Mouse (Mus musculus) ES-E14 (cell line): ENCODE data around the gene Il17d. TPM values are rescaled to one million over a fixed set of nuclear protein-coding genes. Genes with fewer than 3 reads are reported as not detected.

Experiments used
- DNase-seq: peaks from one replicate; pipeline ENCODE4 v3.0.0-alpha.2; 2013; ENCODE audit warnings: low read depth, low spot score
- H3K27ac ChIP-seq: 2 replicates; pipeline ENCODE4 v1.5.1; 2012; ENCODE audit warnings: low read depth, mild to moderate bottlenecking, low read length, moderate library complexity, mixed read lengths; ENCODE audit not compliant: poor library complexity, insufficient read depth, severe bottlenecking
- H3K36me3 ChIP-seq: 2 replicates; pipeline ENCODE4 v1.6.1; 2012; ENCODE audit warnings: mild to moderate bottlenecking, low read length, moderate library complexity, mixed read lengths; ENCODE audit not compliant: control insufficient read depth, poor library complexity, insufficient read depth, severe bottlenecking
- H3K4me1 ChIP-seq, 2 experiments: fragments of 150-350 bp in 1 of 2; sonication (generic) in 1 of 2; 2 replicates each; pipeline ENCODE4 v1.6.1; 2012; ENCODE audit warnings: low read length in 2 of 2, mild to moderate bottlenecking in 1 of 2, mixed read lengths in 1 of 2; ENCODE audit not compliant: control insufficient read depth in 2 of 2, insufficient read depth in 2 of 2, poor library complexity in 1 of 2
- H3K4me3 ChIP-seq, 2 experiments: fragments of 150-350 bp in 1 of 2; sonication (generic) in 1 of 2; 2 replicates each; pipeline ENCODE4 v1.5.1; 2012; ENCODE audit warnings: low read length in 2 of 2, low read depth in 1 of 2, mild to moderate bottlenecking in 1 of 2, mixed read lengths in 1 of 2; ENCODE audit not compliant: insufficient read depth in 1 of 2, poor library complexity in 1 of 2, severe bottlenecking in 1 of 2
- H3K9ac ChIP-seq: 2 replicates; pipeline ENCODE4 v1.6.1; 2012; ENCODE audit warnings: low read depth, mild to moderate bottlenecking, low read length, mixed read lengths; ENCODE audit not compliant: poor library complexity, insufficient read depth, severe bottlenecking
- H3K9me3 ChIP-seq: fragments of 150-350 bp; sonication (generic); 2 replicates; pipeline ENCODE4 v1.6.1; 2012; ENCODE audit warnings: low read depth, mild to moderate bottlenecking, low read length; ENCODE audit not compliant: control insufficient read depth, insufficient read depth
- CHD2 ChIP-seq: IDR thresholded peaks from 2 replicates; pipeline ENCODE4 v1.6.1; 2014; ENCODE audit warnings: mild to moderate bottlenecking, low read depth, low read length, inconsistent platforms
- HCFC1 ChIP-seq: IDR thresholded peaks from 2 replicates; pipeline ENCODE4 v1.6.1; 2012; ENCODE audit warnings: low read length, inconsistent platforms, borderline replicate concordance; ENCODE audit not compliant: insufficient read depth
- MAFK ChIP-seq: IDR thresholded peaks from 2 replicates; pipeline ENCODE4 v1.6.1; 2014; ENCODE audit warnings: mild to moderate bottlenecking, low read depth, low read length, inconsistent platforms; ENCODE audit not compliant: insufficient read depth
- ZC3H11A ChIP-seq: IDR thresholded peaks from 2 replicates; pipeline ENCODE4 v1.6.1; 2012; ENCODE audit warnings: low read depth, mild to moderate bottlenecking, inconsistent platforms, low read length, borderline replicate concordance
- ZNF384 ChIP-seq: IDR thresholded peaks from 2 replicates; pipeline ENCODE4 v1.6.1; 2012; ENCODE audit warnings: low read depth, low read length, inconsistent platforms
- in situ Hi-C, 2 experiments: fragments of 600-800 bp; cut with MboI; formaldehyde crosslinking; loops; one replicate each; pipeline ENCODE4 v1.15.1; 2025; ENCODE audit warnings: low sequenced_read_pairs in 2 of 2, inconsistent platforms in 1 of 2; ENCODE audit not compliant: unreplicated experiment in 2 of 2
- total RNA-seq: library from RNA; depleted of rRNA; stranded (reverse); fragments of 300-350 nt; gene quantifications from 2 replicates; pipeline ENCODE4 v1.2.3, GENCODE M21; 2012; rRNA removed

Il17d gene
- total RNA-seq, 1 experiment, result 2.6 TPM

DNA sequence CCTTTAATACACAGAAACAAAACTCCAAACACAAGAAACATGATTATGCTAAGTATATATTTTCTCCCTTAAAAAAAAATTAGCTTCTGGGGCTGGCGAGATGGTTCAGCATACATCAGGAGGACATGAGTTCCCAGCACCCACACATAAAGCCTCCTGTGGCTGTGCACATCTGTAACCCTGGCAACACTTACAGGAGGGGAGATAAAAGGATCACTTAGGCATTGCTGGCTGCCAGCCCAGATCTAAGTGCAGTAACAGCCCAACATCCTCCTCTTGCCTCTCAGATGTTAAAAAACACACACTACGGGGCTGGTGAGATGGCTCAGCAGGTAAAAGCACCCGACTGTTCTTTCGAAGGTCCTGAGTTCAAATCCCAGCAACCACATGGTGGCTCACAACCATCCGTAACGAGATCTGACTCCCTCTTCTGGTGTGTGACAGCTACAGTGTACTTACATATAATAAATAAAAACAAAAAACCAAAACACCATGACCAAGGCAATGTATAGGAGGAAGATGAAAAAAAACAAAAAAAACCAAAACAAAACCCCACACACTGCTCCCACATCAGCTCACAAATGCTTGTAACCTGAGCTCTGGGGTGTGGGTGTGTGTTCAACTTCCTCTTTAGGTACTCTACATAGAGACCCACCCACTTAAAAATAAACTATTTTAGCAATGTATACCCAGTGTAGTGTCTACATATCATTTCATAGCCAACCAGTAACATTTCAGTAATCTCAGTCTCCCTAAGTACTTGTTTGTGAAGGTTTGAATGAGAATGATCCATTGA lies 50.4 kb downstream of the Il17d start:
- Histone ChIP-seq H3K9ac (no peak overlapping the region), H3K27ac (no peak overlapping the region), H3K4me1 (peaks cover 2 to 3% of the 10 kb centered on the region in 2 experiments; a peak in 2 of 4 replicates), H3K9me3 (no peaks in the 10 kb centered on the region), H3K36me3 (peaks cover 2% of the 10 kb centered on the region; the same call in 1 of the 2 replicates), H3K4me3 (no peak overlapping the region)
- in situ Hi-C loops, result no loop called here
- no peak for DNase-seq
- TF ChIP-seq ZC3H11A (no peak), HCFC1 (no peak), CHD2 (no peak), ZNF384 (no peak), MAFK (no peak)

DNA sequence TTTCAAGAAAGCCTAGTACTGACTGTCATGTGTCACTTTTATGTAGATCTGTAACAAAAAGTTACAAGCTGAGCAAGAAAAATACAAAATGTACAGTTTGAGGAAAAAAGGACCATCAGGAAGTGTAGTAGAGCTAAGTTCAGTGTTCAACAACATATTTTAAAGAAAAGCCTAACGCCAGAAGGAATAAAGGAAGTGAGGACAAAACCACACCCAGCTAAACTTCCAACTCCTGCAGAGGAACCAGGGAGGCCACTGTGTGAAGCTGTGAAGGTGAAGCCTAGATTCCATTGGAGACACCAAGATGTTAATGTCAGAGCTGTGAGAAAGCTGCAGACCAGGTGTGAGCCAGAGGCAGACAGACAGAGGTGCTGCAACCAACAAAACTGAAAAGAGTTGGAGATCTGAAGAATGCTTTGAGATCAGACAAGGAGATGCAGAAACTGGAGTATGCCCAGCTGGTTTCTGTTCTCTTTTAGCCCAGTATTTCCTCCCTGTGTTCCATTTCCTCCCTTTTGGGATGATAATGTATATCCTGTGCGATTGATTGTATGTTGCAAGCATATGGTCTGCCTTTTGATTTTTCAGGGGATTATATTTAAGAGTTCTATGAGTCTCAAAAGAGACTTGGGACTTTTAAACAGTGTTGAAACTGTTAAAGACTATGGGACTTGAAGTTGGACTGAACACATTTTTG lies 51.9 kb downstream of the Il17d start:
- Histone ChIP-seq H3K9ac (no peak overlapping the region), H3K36me3 (peaks cover 2% of the 10 kb centered on the region; the same call in 1 of the 2 replicates), H3K4me3 (no peak overlapping the region), H3K27ac (no peak overlapping the region; the same call in 1 of the 2 replicates), H3K9me3 (no peaks in the 10 kb centered on the region), H3K4me1 (peaks cover 2 to 3% of the 10 kb centered on the region in 2 experiments; a peak in 2 of 4 replicates)
- in situ Hi-C loops, result no loop called here
- no peak for TF ChIP-seq ZC3H11A
- no peak for TF ChIP-seq ZNF384
- no peak for TF ChIP-seq HCFC1
- no peak for TF ChIP-seq CHD2
- no peak for TF ChIP-seq MAFK
- no peak for DNase-seq

- H3K4me3 ChIP-seq, result no peak overlapping the region
- no peaks in the 10 kb centered on the region for H3K9me3 ChIP-seq
- no peak for TF ChIP-seq CHD2
- TF ChIP-seq ZC3H11A, result no peak
- no peak for TF ChIP-seq HCFC1
- TF ChIP-seq MAFK, result no peak
- no peak for TF ChIP-seq ZNF384
- H3K36me3 ChIP-seq, result peaks cover 39% of the 10 kb centered on the region
- H3K27ac ChIP-seq, result no peak overlapping the region
- in situ Hi-C loops, result no loop called here
- H3K4me1 ChIP-seq, result no peaks in the 10 kb centered on the region
- DNase-seq, result no peak
- H3K9ac ChIP-seq, result no peak overlapping the region
These were observed 67.3 kb downstream of the Il17d start for GRCm38 (mm10) chr14:57591830-57592229.

Other genes with a start within 250 kb of the Il17d start
- 4.1 and 8.4 TPM in 2 replicates for gene Cryl1, start 126.2 kb upstream of the Il17d start, total RNA-seq
- 3.6 and 11.0 TPM in 2 replicates for gene Ift88, start 100.7 kb upstream of the Il17d start, total RNA-seq
- 29.2 and 38.6 TPM in 2 replicates for gene Eef1akmt1, start 46.8 kb downstream of the Il17d start, total RNA-seq
- 42.2 and 79.2 TPM in 2 replicates for gene Xpo4, start 140.7 kb downstream of the Il17d start, total RNA-seq
- gene Gm49361, start 221.3 kb downstream of the Il17d start, total RNA-seq, result not detected in 2 replicates
- 6.1 and 9.1 TPM in 2 replicates for gene Lats2, start 233.6 kb downstream of the Il17d start, total RNA-seq